Mouse (Mus musculus): ENCODE measurements around the gene Foxq1.

DNA sequence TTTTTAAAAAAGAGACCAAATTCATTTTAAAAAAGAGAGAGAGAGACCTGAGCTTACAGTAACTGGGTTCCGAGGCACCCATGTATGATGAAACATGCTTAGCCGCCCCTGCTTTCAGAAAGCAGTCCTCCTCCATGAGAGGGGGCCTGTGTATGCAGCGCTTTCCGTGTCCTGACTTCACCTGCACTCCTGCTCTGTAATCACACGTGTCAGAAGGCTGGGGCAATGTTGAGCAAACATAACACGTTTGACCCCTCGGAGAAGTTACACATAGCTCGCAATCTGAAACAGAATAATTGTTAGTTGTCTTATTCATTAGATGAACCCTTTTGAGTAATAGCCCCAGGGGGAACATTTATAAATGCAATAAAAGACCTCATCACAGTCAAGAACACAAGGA is 11.2 kb downstream of the Foxq1 start:
- no peak for TF ChIP-seq CTCF (IDR thresholded peaks at IDR 0.05; ENCODE audit: borderline replicate concordance, insufficient read depth, low read depth, low read length)
- TF ChIP-seq POLR2A (IDR thresholded peaks at IDR 0.05; ENCODE audit: borderline replicate concordance, insufficient read depth, low read length): no peak
